15 mouse cellular contexts compared by ENCODE assay signal in genomic region chr9:65548311-65548710, GRCm38 (mm10). TPM values are rescaled to one million over a fixed set of nuclear protein-coding genes. Genes with fewer than 3 reads are reported as not detected.
DNase-seq lines count a peak whose midpoint lies in the region; ATAC-seq and TF ChIP-seq lines count a peak whose summit lies in the region.
"Had no signal": no experiment of that assay in that cellular context is flagged by ENCODE, and none has a peak within 500 bp of the region (broad histone marks: within the 10 kb centered on the region; RNA-seq: fewer than 3 reads in every experiment).

No protein-coding gene starts in this region.

- WGBS in liver, embryonic 12.5 days (ENCODE audit: insufficient replicate concordance): 79% methylated on average over 8 of the region's 8 CpGs
- WGBS in liver, embryonic 11.5 days: 77% methylated on average over 8 of the region's 8 CpGs
- WGBS in liver, postnatal 0 days (ENCODE audit: insufficient replicate concordance): 81% methylated on average over 8 of the region's 8 CpGs

- peaks cover 22% of the 10 kb centered on the region for H3K36me3 ChIP-seq in liver, embryonic 12.5 days
- H3K36me3 ChIP-seq in liver, embryonic 11.5 days (ENCODE audit: control insufficient read depth, insufficient read depth, low read length): no peaks in the 10 kb centered on the region; the same call in 1 of the 2 replicates
- H3K36me3 ChIP-seq in liver, postnatal 0 days (replicated peaks; ENCODE audit: insufficient read depth, low read length): peaks cover 8% of the 10 kb centered on the region; the same call in 1 of the 2 replicates

- H3K9me3 ChIP-seq in liver, embryonic 12.5 days (replicated peaks): no peaks in the 10 kb centered on the region
- no peaks in the 10 kb centered on the region for H3K9me3 ChIP-seq in liver, embryonic 11.5 days (ENCODE audit: control insufficient read depth, low read length)
- H3K9me3 ChIP-seq in liver, postnatal 0 days (ENCODE audit: low read length): no peaks in the 10 kb centered on the region

- DNase-seq in adrenal gland, adult 2 months: peak; percentile 77
- no peak for DNase-seq in adrenal gland, adult 18-20 months (ENCODE audit: low spot score in 2 of 2)
- no peak for DNase-seq in liver, embryonic 11.5 days (ENCODE audit: low spot score)
- no peak for DNase-seq in liver, postnatal 0 days
- DNase-seq in frontal cortex, adult 2 months (ENCODE audit: extremely low spot score in 1 of 2, low spot score in 1 of 2): no peak
- DNase-seq: cerebellum, postnatal 14 days; kidney, postnatal 10 days; thymus, adult 18-20 months had no signal

- no peaks in the 10 kb centered on the region for H3K27me3 ChIP-seq in liver, embryonic 12.5 days (replicated peaks)
- no peaks in the 10 kb centered on the region for H3K27me3 ChIP-seq in liver, embryonic 11.5 days (replicated peaks; ENCODE audit: control insufficient read depth, insufficient read depth, low read length)
- no peaks in the 10 kb centered on the region for H3K27me3 ChIP-seq in liver, postnatal 0 days (ENCODE audit: insufficient read depth, low read length)

- TF ChIP-seq EP300 in liver, postnatal 0 days (IDR thresholded peaks at IDR 0.05; ENCODE audit: low read depth): no peak

- TF ChIP-seq CTCF in bone marrow macrophage, adult 2 months (IDR thresholded peaks at IDR 0.05; ENCODE audit: low read depth, low read length): no peak
- TF ChIP-seq CTCF in liver, postnatal 0 days (IDR thresholded peaks at IDR 0.05; ENCODE audit: low read depth): no peak

- no peak for TF ChIP-seq POLR2A in bone marrow macrophage, adult 2 months (IDR thresholded peaks at IDR 0.05; ENCODE audit: borderline replicate concordance, low read depth, low read length)

- no peak overlapping the region for H3K9ac ChIP-seq in liver, embryonic 12.5 days
- H3K9ac ChIP-seq in liver, embryonic 11.5 days (ENCODE audit: low read depth, low read length): no peak overlapping the region
- H3K9ac ChIP-seq in liver, postnatal 0 days (replicated peaks): no peak overlapping the region
- H3K9ac ChIP-seq: liver, embryonic 14.5 days had no signal

- no peak overlapping the region for H3K4me3 ChIP-seq in liver, embryonic 12.5 days
- H3K4me3 ChIP-seq in liver, embryonic 11.5 days (ENCODE audit: low read depth, low read length): no peak overlapping the region
- H3K4me3 ChIP-seq in bone marrow macrophage, adult 2 months (ENCODE audit: insufficient read depth, low read length): no peak overlapping the region
- H3K4me3 ChIP-seq in liver, postnatal 0 days (ENCODE audit: low read depth, low read length): no peak overlapping the region

- H3K27ac ChIP-seq in liver, embryonic 12.5 days: 0 out of 2 replicates have a peak overlapping the region, but pooled peaks have one; percentile 37
- H3K27ac ChIP-seq in liver, embryonic 11.5 days (ENCODE audit: low read depth, low read length): no peak overlapping the region
- peak overlapping the region; percentile 96 for H3K27ac ChIP-seq in bone marrow macrophage, adult 2 months (ENCODE audit: insufficient read depth, low read depth, low read length)
- 0 out of 2 replicates have a peak overlapping the region, but pooled peaks have one; percentile 18 for H3K27ac ChIP-seq in liver, postnatal 0 days (ENCODE audit: low read depth)
- H3K27ac ChIP-seq: liver, embryonic 14.5 days had no signal

- peaks cover 78% of the 10 kb centered on the region for H3K4me1 ChIP-seq in liver, embryonic 12.5 days
- H3K4me1 ChIP-seq in liver, embryonic 11.5 days (replicated peaks; ENCODE audit: control insufficient read depth, insufficient read depth, low read length): peaks cover 46% of the 10 kb centered on the region
- H3K4me1 ChIP-seq in bone marrow macrophage, adult 2 months (ENCODE audit: control insufficient read depth, insufficient read depth, low read length): peaks cover 90% of the 10 kb centered on the region
- peaks cover 67% of the 10 kb centered on the region for H3K4me1 ChIP-seq in liver, postnatal 0 days (ENCODE audit: insufficient read depth)

- H3K4me2 ChIP-seq in liver, embryonic 12.5 days: no peak overlapping the region
- H3K4me2 ChIP-seq in liver, embryonic 11.5 days: no peak overlapping the region
- H3K4me2 ChIP-seq in liver, postnatal 0 days (ENCODE audit: low read depth, low read length): no peak overlapping the region

- ATAC-seq in liver, embryonic 12.5 days: no peak
- ATAC-seq in liver, embryonic 11.5 days (replicated peaks; ENCODE audit: low FRiP score): no peak
- no peak for ATAC-seq in liver, postnatal 0 days
- no peak for ATAC-seq in monocyte, adult 5-6 weeks (replicated peaks; ENCODE audit: insufficient number of reproducible peaks, low FRiP score, low TSS enrichment, poor library complexity, severe bottlenecking)

RNA-seq across cellular contexts. Expression of gene Ankdd1a, which starts 28.3 kb away (rescaled TPM):
- total RNA-seq in adrenal gland, adult 2 months (2021): 1 to 10 TPM in 1 of 2 experiments, under 1 TPM in 1; 0.32 to 3.3 TPM
- polyA plus RNA-seq in adrenal gland, adult 2 months (2012; rRNA removed): 0.45 and 0.98 TPM in 2 replicates
- 1 to 10 TPM in 1 of 2 experiments, under 1 TPM in 1; 0.35 to 1.6 TPM for total RNA-seq in adrenal gland, adult 18-20 months (2021)
- polyA plus RNA-seq in liver, embryonic 12.5 days (2016; fragmentation: Nextera tagmentation; extraction: Ambion mirVana): not detected in 2 replicates
- polyA plus RNA-seq in liver, embryonic 11.5 days (2014; fragmentation: Nextera tagmentation; extraction: Ambion mirVana): not detected in 2 replicates
- polyA plus RNA-seq in bone marrow macrophage, adult 2 months (2012; ENCODE audit: insufficient read depth, insufficient read length, missing spikeins): 4.1 and 6.4 TPM in 2 replicates
- polyA plus RNA-seq in liver, postnatal 0 days (2015; fragmentation: Nextera tagmentation; extraction: Ambion mirVana): not detected in 2 replicates
- polyA plus RNA-seq in frontal cortex, adult 2 months (2012; rRNA removed): 2.3 and 2.4 TPM in 2 replicates
- 3.5 to 6.1 TPM (median 3.8 TPM) in 3 replicates for total RNA-seq in monocyte, adult 5-6 weeks (2017)
- total RNA-seq: hematopoietic stem cell, adult 5-6 weeks; megakaryocyte progenitor cell, adult 5-6 weeks had no signal

RNA-seq across cellular contexts. Expression of gene Plekho2, which starts 31.5 kb away (rescaled TPM):
- 10 to 100 TPM; 49.9 to 61.0 TPM for total RNA-seq in adrenal gland, adult 2 months (2021)
- 48.8 and 61.6 TPM in 2 replicates for polyA plus RNA-seq in adrenal gland, adult 2 months (2012; rRNA removed)
- 10 to 100 TPM; 44.9 to 52.5 TPM for total RNA-seq in adrenal gland, adult 18-20 months (2021)
- polyA plus RNA-seq in liver, embryonic 12.5 days (2016; fragmentation: Nextera tagmentation; extraction: Ambion mirVana): 37.2 and 39.1 TPM in 2 replicates
- polyA plus RNA-seq in liver, embryonic 11.5 days (2014; fragmentation: Nextera tagmentation; extraction: Ambion mirVana): 29.5 and 30.3 TPM in 2 replicates
- polyA plus RNA-seq in bone marrow macrophage, adult 2 months (2012; ENCODE audit: insufficient read depth, insufficient read length, missing spikeins): 193 and 213 TPM in 2 replicates
- polyA plus RNA-seq in liver, postnatal 0 days (2015; fragmentation: Nextera tagmentation; extraction: Ambion mirVana): 14.3 and 14.5 TPM in 2 replicates
- polyA plus RNA-seq in frontal cortex, adult 2 months (2012; rRNA removed): 17.0 and 17.9 TPM in 2 replicates
- 103 to 136 TPM (median 112 TPM) in 3 replicates for total RNA-seq in monocyte, adult 5-6 weeks (2017)

RNA-seq across cellular contexts. Expression of gene Pif1, which starts 38.6 kb away (rescaled TPM):
- total RNA-seq in adrenal gland, adult 2 months (2021): under 1 TPM; 0.29 to 0.45 TPM
- polyA plus RNA-seq in adrenal gland, adult 2 months (2012; rRNA removed): 0.42 and 0.46 TPM in 2 replicates
- total RNA-seq in adrenal gland, adult 18-20 months (2021): not detected
- polyA plus RNA-seq in liver, embryonic 12.5 days (2016; fragmentation: Nextera tagmentation; extraction: Ambion mirVana): 16.1 and 17.4 TPM in 2 replicates
- 16.4 and 18.0 TPM in 2 replicates for polyA plus RNA-seq in liver, embryonic 11.5 days (2014; fragmentation: Nextera tagmentation; extraction: Ambion mirVana)
- polyA plus RNA-seq in bone marrow macrophage, adult 2 months (2012; ENCODE audit: insufficient read depth, insufficient read length, missing spikeins): 3.8 and 4.4 TPM in 2 replicates
- polyA plus RNA-seq in liver, postnatal 0 days (2015; fragmentation: Nextera tagmentation; extraction: Ambion mirVana): 3.2 and 3.5 TPM in 2 replicates
- 0.24 and 0.36 TPM in 2 replicates for polyA plus RNA-seq in frontal cortex, adult 2 months (2012; rRNA removed)
- 0.21 TPM in 1 of 3 replicates, not detected in the others for total RNA-seq in monocyte, adult 5-6 weeks (2017)
- total RNA-seq: neutrophil, adult 5-6 weeks had no signal
